Mouse (Mus musculus) CH12.LX (cell line): ENCODE measurements around the gene Alox12. TPM values are rescaled to one million over a fixed set of nuclear protein-coding genes. Genes with fewer than 3 reads are reported as not detected.

ENCODE experiments used
- DNase-seq: peaks from one replicate; pipeline ENCODE4 v3.0.0-alpha.2; 2013; ENCODE audit errors: extremely low read depth
- H3K27ac ChIP-seq: 2 replicates; pipeline ENCODE4 v1.5.1; 2012; ENCODE audit warnings: low read depth, mild to moderate bottlenecking, control low read depth, moderate library complexity; ENCODE audit not compliant: insufficient read depth
- H3K27me3 ChIP-seq: replicated peaks from 2 replicates; pipeline ENCODE3; 2012; ENCODE audit warnings: inconsistent platforms
- H3K36me3 ChIP-seq, 2 experiments: replicated peaks in 1 of 2; 2 replicates each; pipeline versions ENCODE3 to v1.6.1; 2012; ENCODE audit warnings: inconsistent platforms in 1 of 2, low read length in 1 of 2, mild to moderate bottlenecking in 1 of 2, mixed read lengths in 1 of 2, moderate library complexity in 1 of 2; ENCODE audit not compliant: control insufficient read depth in 1 of 2, insufficient read depth in 1 of 2
- H3K4me1 ChIP-seq, 2 experiments: 2 replicates each; pipeline ENCODE4 v1.6.1; 2012; ENCODE audit warnings: inconsistent platforms in 1 of 2, moderate library complexity in 1 of 2; ENCODE audit not compliant: insufficient read depth in 2 of 2, control insufficient read depth in 1 of 2
- H3K4me2 ChIP-seq: 2 replicates; pipeline ENCODE4 v1.6.1; 2012; ENCODE audit warnings: low read depth, mild to moderate bottlenecking, control low read depth; ENCODE audit not compliant: poor library complexity, insufficient read depth, severe bottlenecking
- H3K4me3 ChIP-seq, 3 experiments: fragments of 150-350 bp in 1 of 3; sonication (generic) in 1 of 3; replicated peaks in 1 of 3; 2 replicates each; pipeline versions ENCODE3 to v1.5.1; 2011 to 2012; ENCODE audit warnings: low read depth in 2 of 3, low read length in 2 of 3, mild to moderate bottlenecking in 2 of 3, moderate library complexity in 2 of 3, control low read depth in 1 of 3, improper control_type of control experiment in 1 of 3, inconsistent platforms in 1 of 3, mixed read lengths in 1 of 3; ENCODE audit not compliant: poor library complexity in 1 of 3
- H3K79me2 ChIP-seq: replicated peaks from 2 replicates; pipeline ENCODE4 v1.6.1; 2012; ENCODE audit warnings: mild to moderate bottlenecking, moderate library complexity; ENCODE audit not compliant: control insufficient read depth, poor library complexity, insufficient read depth, severe bottlenecking; ENCODE audit errors: extremely low read depth
- H3K9ac ChIP-seq: 2 replicates; pipeline ENCODE4 v1.6.1; 2012; ENCODE audit warnings: low read depth, mild to moderate bottlenecking, control low read depth, moderate library complexity; ENCODE audit not compliant: insufficient read depth
- H3K9me3 ChIP-seq: replicated peaks from 2 replicates; pipeline ENCODE3; 2012; ENCODE audit warnings: low read length, inconsistent platforms, mixed read lengths
- CHD1 ChIP-seq: IDR thresholded peaks from 2 replicates; pipeline ENCODE4 v1.6.1; 2012; ENCODE audit warnings: low read depth, low read length, improper control_type of control experiment, inconsistent platforms
- CHD2 ChIP-seq: IDR thresholded peaks from 2 replicates; pipeline ENCODE4 v1.6.1; 2011; ENCODE audit warnings: low read length, improper control_type of control experiment
- CTCF ChIP-seq, 2 experiments: IDR thresholded peaks in 1 of 2; conservative IDR thresholded peaks in 1 of 2; 2 replicates each; pipeline ENCODE4 v1.5.1; 2011 to 2012; ENCODE audit warnings: low read depth in 2 of 2, low read length in 2 of 2, improper control_type of control experiment in 1 of 2, inconsistent platforms in 1 of 2, mild to moderate bottlenecking in 1 of 2, moderate library complexity in 1 of 2
- E2F4 ChIP-seq: IDR thresholded peaks from 2 replicates; pipeline ENCODE4 v1.6.1; 2011; ENCODE audit warnings: low read depth, low read length, improper control_type of control experiment; ENCODE audit not compliant: insufficient replicate concordance
- EP300 ChIP-seq: IDR thresholded peaks from 2 replicates; pipeline ENCODE4 v1.6.1; 2011; ENCODE audit warnings: low read length, improper control_type of control experiment
- IRF4 ChIP-seq: IDR thresholded peaks from 2 replicates; pipeline ENCODE4 v1.6.1; 2014; ENCODE audit warnings: low read depth, mild to moderate bottlenecking, inconsistent platforms, low read length, improper control_type of control experiment
- JUN ChIP-seq: IDR thresholded peaks from 2 replicates; pipeline ENCODE4 v1.6.1; 2011; ENCODE audit warnings: low read depth, mild to moderate bottlenecking, low read length, improper control_type of control experiment, moderate library complexity; ENCODE audit not compliant: insufficient read depth
- JUND ChIP-seq: conservative IDR thresholded peaks from 2 replicates; pipeline ENCODE4 v1.6.1; 2011; ENCODE audit warnings: low read depth, low read length, improper control_type of control experiment
- KAT2A ChIP-seq: IDR thresholded peaks from 2 replicates; pipeline ENCODE4 v1.6.1; 2012; ENCODE audit warnings: low read length, improper control_type of control experiment, inconsistent platforms; ENCODE audit not compliant: insufficient replicate concordance
- MAFK ChIP-seq: IDR thresholded peaks from 2 replicates; pipeline ENCODE4 v1.6.1; 2011; ENCODE audit warnings: low read length, improper control_type of control experiment; ENCODE audit not compliant: insufficient replicate concordance
- MAX ChIP-seq: IDR thresholded peaks from 2 replicates; pipeline ENCODE4 v1.6.1; 2011; ENCODE audit warnings: low read length, improper control_type of control experiment
- MXI1 ChIP-seq: IDR thresholded peaks from 2 replicates; pipeline ENCODE4 v1.6.1; 2011; ENCODE audit warnings: mild to moderate bottlenecking, low read depth, low read length, improper control_type of control experiment
- MYC ChIP-seq: IDR thresholded peaks from 2 replicates; pipeline ENCODE4 v1.6.1; 2011; ENCODE audit warnings: low read depth, mild to moderate bottlenecking, improper control_type of control experiment, low read length
- NELFE ChIP-seq: IDR thresholded peaks from 2 replicates; pipeline ENCODE4 v1.6.1; 2011; ENCODE audit warnings: low read depth, low read length, improper control_type of control experiment
- NRF1 ChIP-seq: IDR thresholded peaks from 2 replicates; pipeline ENCODE4 v1.6.1; 2014; ENCODE audit warnings: low read depth, mild to moderate bottlenecking, inconsistent platforms, low read length, improper control_type of control experiment, moderate library complexity
- PAX5 ChIP-seq: IDR thresholded peaks from 2 replicates; pipeline ENCODE4 v1.6.1; 2012; ENCODE audit warnings: low read length, inconsistent platforms, mixed read lengths
- POLR2A ChIP-seq: IDR thresholded peaks from 2 replicates; pipeline ENCODE4 v1.6.1; 2011; ENCODE audit warnings: low read depth, mild to moderate bottlenecking, improper control_type of control experiment, low read length
- RAD21 ChIP-seq: IDR thresholded peaks from 2 replicates; pipeline ENCODE4 v1.6.1; 2011; ENCODE audit warnings: low read depth, mild to moderate bottlenecking, low read length, improper control_type of control experiment, moderate library complexity
- SMC3 ChIP-seq: IDR thresholded peaks from 2 replicates; pipeline ENCODE4 v1.6.1; 2011; ENCODE audit warnings: low read depth, low read length, improper control_type of control experiment
- TCF12 ChIP-seq: IDR thresholded peaks from 2 replicates; pipeline ENCODE4 v1.6.1; 2014; ENCODE audit warnings: low read depth, mild to moderate bottlenecking, inconsistent platforms, low read length, improper control_type of control experiment
- UBTF ChIP-seq: IDR thresholded peaks from 2 replicates; pipeline ENCODE4 v1.6.1; 2012; ENCODE audit warnings: low read depth, mild to moderate bottlenecking, inconsistent platforms, low read length, improper control_type of control experiment, moderate library complexity
- USF1 ChIP-seq: IDR thresholded peaks from 2 replicates; pipeline ENCODE4 v1.6.1; 2014; ENCODE audit warnings: low read depth, mild to moderate bottlenecking, inconsistent platforms, low read length, improper control_type of control experiment
- ZMIZ1 ChIP-seq: IDR thresholded peaks from 2 replicates; pipeline ENCODE4 v1.6.1; 2012; ENCODE audit warnings: low read depth, mild to moderate bottlenecking, inconsistent platforms, low read length, improper control_type of control experiment
- dilution Hi-C: fragments of 300-500 bp; cut with MboI; formaldehyde crosslinking; loops from 2 replicates; pipeline ENCODE4 v1.14.3; 2020; ENCODE audit warnings: low sequenced_read_pairs; ENCODE audit not compliant: extremely low pct_unique_long_range_greater_than_20kb, extremely low pct_ligation_motif_present
- in situ Hi-C: fragments of 300-500 bp; cut with MboI; formaldehyde crosslinking; loops from 3 replicates; pipeline ENCODE4 v1.14.3; 2019; ENCODE audit warnings: low sequenced_read_pairs, low pct_ligation_motif_present, low pct_unique_long_range_greater_than_20kb, mixed read lengths
- polyA plus RNA-seq: library from polyadenylated mRNA; unstranded; fragments of >175 nt; gene quantifications from 2 replicates; pipeline ENCODE4 v1.2.1, GENCODE M21; 2012; ENCODE audit warnings: low read depth; ENCODE audit not compliant: insufficient read length
- total RNA-seq, 2 experiments: library from RNA; depleted of rRNA; stranded (reverse); fragments of 300-350 nt in 1 of 2; fragments of >200 nt in 1 of 2; gene quantifications; 2 replicates each; pipeline ENCODE4 v1.2.3; 2012 to 2014

The Alox12 gene
- total and polyA plus RNA-seq, 3 experiments, result not detected

DNA sequence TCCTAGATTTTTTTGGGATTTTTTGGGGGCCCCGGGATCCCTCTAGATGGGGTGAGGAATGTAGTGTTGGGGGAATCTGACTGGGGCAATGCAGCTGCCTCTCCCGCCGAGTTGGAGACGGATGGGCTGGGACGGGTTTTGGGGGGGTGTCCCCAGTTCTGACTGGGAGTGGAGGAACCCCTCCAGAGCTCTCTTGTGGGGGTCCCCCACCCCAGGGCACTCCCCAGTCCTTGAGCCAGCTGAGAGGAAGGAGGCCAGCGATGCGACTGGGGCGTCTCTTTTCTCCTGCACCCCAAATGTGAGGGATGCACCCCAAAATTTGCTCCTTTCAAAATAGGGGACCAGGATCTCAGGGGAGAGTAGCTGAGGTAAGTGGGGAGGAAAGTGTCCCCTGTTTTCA, 22.1 kb downstream of the Alox12 start:
- dilution Hi-C loops, result no loop called here
- H3K27me3 ChIP-seq, result peaks cover 2% of the 10 kb centered on the region
- no peaks in the 10 kb centered on the region for H3K9me3 ChIP-seq
- H3K27ac ChIP-seq, result no peak overlapping the region
- peaks cover 4 to 47% of the 10 kb centered on the region in 2 experiments for H3K4me1 ChIP-seq
- in situ Hi-C loops, result loop anchor here (25.0 kb wide), 2 partner anchors 379 to 529 kb away; partner anchors contain the start of genes 4930544D05Rik, Chrne and Zfp3
- no peaks in the 10 kb centered on the region for H3K79me2 ChIP-seq
- H3K36me3 ChIP-seq, result peaks cover 10 to 27% of the 10 kb centered on the region in 2 experiments
- H3K4me2 ChIP-seq, result no peak overlapping the region
- H3K4me3 ChIP-seq, result no peak overlapping the region
- TF ChIP-seq E2F4, result no peak
- TF ChIP-seq SMC3, result no peak
- TF ChIP-seq TCF12, result no peak
- no peak for TF ChIP-seq NELFE
- TF ChIP-seq NRF1, result no peak
- no peak for TF ChIP-seq CHD2
- TF ChIP-seq PAX5, result no peak
- TF ChIP-seq IRF4, result no peak
- TF ChIP-seq JUN, result no peak
- no peak for DNase-seq
- no peak overlapping the region for H3K9ac ChIP-seq

GRCm38 (mm10) chr11:70232546-70232945, 22.6 kb downstream of the Alox12 start:
- Histone ChIP-seq H3K36me3 (peaks cover 10 to 27% of the 10 kb centered on the region in 2 experiments), H3K79me2 (no peaks in the 10 kb centered on the region), H3K4me2 (no peak overlapping the region), H3K4me1 (peaks cover 4 to 47% of the 10 kb centered on the region in 2 experiments), H3K27ac (no peak overlapping the region), H3K9me3 (no peaks in the 10 kb centered on the region), H3K27me3 (peaks cover 2% of the 10 kb centered on the region), H3K4me3 (no peak overlapping the region), H3K9ac (no peak overlapping the region)
- no peak for TF ChIP-seq TCF12
- no peak for TF ChIP-seq KAT2A
- TF ChIP-seq CTCF (conservative IDR thresholded peaks at IDR 0.05 in 1 of 2, IDR thresholded peaks at IDR 0.05 in 1 of 2; ENCODE audit: low read depth in 2 of 2, low read length in 2 of 2), result no peak
- no peak for TF ChIP-seq MYC
- no peak for TF ChIP-seq POLR2A
- no peak for TF ChIP-seq USF1
- no peak for TF ChIP-seq JUN
- TF ChIP-seq RAD21, result no peak
- no peak for TF ChIP-seq MXI1
- no peak for TF ChIP-seq CHD2
- no peak for TF ChIP-seq MAX
- no peak for TF ChIP-seq MAFK
- no peak for TF ChIP-seq EP300
- TF ChIP-seq JUND, result no peak
- TF ChIP-seq CHD1, result no peak
- TF ChIP-seq NRF1, result no peak
- TF ChIP-seq E2F4, result no peak
- no peak for TF ChIP-seq ZMIZ1
- TF ChIP-seq UBTF, result no peak
- dilution Hi-C loops, result no loop called here
- no peak for DNase-seq
- in situ Hi-C loops, result loop anchor here (25.0 kb wide), 2 partner anchors 380 to 530 kb away; partner anchors contain the start of genes 4930544D05Rik, Chrne and Zfp3
